Mouse (Mus musculus) midbrain, embryonic 14.5 days (tissue): ENCODE data around the gene Mnd1. TPM values are rescaled to one million over a fixed set of nuclear protein-coding genes. Genes with fewer than 3 reads are reported as not detected.

Experiments
- ATAC-seq: fragments of 200-750 bp; cut with Nextera tagmentation; 2 replicates; pipeline ENCODE4 v1.8.0; 2017; ENCODE audit warnings: moderate number of reproducible peaks, moderate library complexity; ENCODE audit not compliant: low FRiP score, low TSS enrichment
- DNase-seq: peaks from one replicate; pipeline ENCODE4 v3.0.0-alpha.2; 2015
- H3K27ac ChIP-seq: fragments of 300-500 bp; sonication (generic); replicated peaks from 2 replicates; pipeline ENCODE4 v1.5.1; 2014; ENCODE audit warnings: mild to moderate bottlenecking, low read depth, low read length, moderate library complexity
- H3K27me3 ChIP-seq: fragments of 300-500 bp; sonication (generic); 2 replicates; pipeline ENCODE4 v1.6.1; 2014; ENCODE audit warnings: low read length, control low read depth, mixed read lengths; ENCODE audit not compliant: control insufficient read depth, insufficient read depth
- H3K36me3 ChIP-seq: fragments of 300-500 bp; sonication (generic); 2 replicates; pipeline ENCODE4 v1.6.1; 2014; ENCODE audit warnings: low read length, control low read depth; ENCODE audit not compliant: control insufficient read depth, insufficient read depth
- H3K4me1 ChIP-seq: fragments of 300-500 bp; sonication (generic); 2 replicates; pipeline ENCODE4 v1.6.1; 2014; ENCODE audit warnings: mild to moderate bottlenecking, antibody characterized with exemption, low read length, control low read depth; ENCODE audit not compliant: control insufficient read depth, insufficient read depth
- H3K4me2 ChIP-seq: fragments of 300-500 bp; sonication (generic); 2 replicates; pipeline ENCODE4 v1.6.1; 2014; ENCODE audit warnings: mild to moderate bottlenecking, low read length, moderate library complexity
- H3K4me3 ChIP-seq: fragments of 300-500 bp; sonication (generic); replicated peaks from 2 replicates; pipeline ENCODE4 v1.5.1; 2014; ENCODE audit warnings: low read depth, low read length
- H3K9ac ChIP-seq: fragments of 300-500 bp; sonication (generic); replicated peaks from 2 replicates; pipeline ENCODE4 v1.6.1; 2014; ENCODE audit warnings: mild to moderate bottlenecking, low read length, moderate library complexity
- H3K9me3 ChIP-seq: fragments of 300-500 bp; sonication (generic); 2 replicates; pipeline ENCODE4 v1.6.1; 2016; ENCODE audit warnings: low read length, control low read depth, mixed read lengths; ENCODE audit not compliant: control insufficient read depth
- WGBS: fragments of 180-500 bp; shearing (Covaris S2); extraction: QIAGEN DNeasy Blood & Tissue Kit; methylation state at CpG from one replicate; pipeline ENCODE4 v1.1.7; 2014; 5-methylcytosine and 5-hydroxymethylcytosine counted together
- polyA plus RNA-seq: library from polyadenylated mRNA; unstranded; fragments of >200 nt; fragmentation: Nextera tagmentation; extraction: Ambion mirVana; gene quantifications from 2 replicates; pipeline ENCODE4 v1.2.1, GENCODE M21; 2014

The Mnd1 gene
- polyA plus RNA-seq, 1 experiment from 2014 or later: 1.2 TPM

GRCm38 (mm10) chr3:84149831-84150230 is 5.8 kb downstream of the Mnd1 start:
- no peak overlapping the region for H3K4me3 ChIP-seq
- WGBS: 96% methylated on average over 3 of the region's 3 CpGs

GRCm38 (mm10) chr3:84140947-84141346 is 14.6 kb downstream of the Mnd1 start:
- no peaks in the 10 kb centered on the region for H3K36me3 ChIP-seq
- no peak overlapping the region for H3K4me3 ChIP-seq
- no peak for ATAC-seq
- no peaks in the 10 kb centered on the region for H3K27me3 ChIP-seq
- H3K9ac ChIP-seq: no peak overlapping the region
- H3K4me2 ChIP-seq: no peak overlapping the region
- H3K9me3 ChIP-seq: no peaks in the 10 kb centered on the region
- no peak overlapping the region for H3K27ac ChIP-seq
- 90% methylated on average over 7 of the region's 7 CpGs for WGBS
- no peak for DNase-seq
- no peaks in the 10 kb centered on the region for H3K4me1 ChIP-seq

More at GRCm38 (mm10) chr3:84149831-84150230, 5.8 kb downstream of the Mnd1 start:
- Histone ChIP-seq H3K9me3 (no peaks in the 10 kb centered on the region), H3K27me3 (no peaks in the 10 kb centered on the region), H3K27ac (no peak overlapping the region), H3K36me3 (no peaks in the 10 kb centered on the region), H3K4me2 (no peak overlapping the region), H3K4me1 (no peaks in the 10 kb centered on the region), H3K9ac (no peak overlapping the region)
- no peak for ATAC-seq
- no peak for DNase-seq

- Histone ChIP-seq H3K9ac (no peak overlapping the region), H3K27ac (no peak overlapping the region), H3K4me3 (no peak overlapping the region), H3K27me3 (no peaks in the 10 kb centered on the region), H3K4me2 (no peak overlapping the region), H3K9me3 (no peaks in the 10 kb centered on the region), H3K4me1 (no peaks in the 10 kb centered on the region), H3K36me3 (no peaks in the 10 kb centered on the region)
- DNase-seq (no peak), ATAC-seq (no peak)
- 93% methylated on average over 7 of the region's 7 CpGs for WGBS
Measured at GRCm38 (mm10) chr3:84136509-84136908, 19.1 kb downstream of the Mnd1 start.

- no peak overlapping the region for H3K9ac ChIP-seq
- 76% methylated on average over 6 of the region's 6 CpGs for WGBS
- H3K9me3 ChIP-seq: no peaks in the 10 kb centered on the region
- H3K27me3 ChIP-seq: no peaks in the 10 kb centered on the region
- DNase-seq (no peak), ATAC-seq (no peak)
- H3K27ac ChIP-seq: no peak overlapping the region
- no peak overlapping the region for H3K4me3 ChIP-seq
- H3K36me3 ChIP-seq: no peaks in the 10 kb centered on the region
- H3K4me1 ChIP-seq: no peaks in the 10 kb centered on the region
- no peak overlapping the region for H3K4me2 ChIP-seq
Measured at GRCm38 (mm10) chr3:84135933-84136332, 19.7 kb downstream of the Mnd1 start.

GRCm38 (mm10) chr3:84135387-84135786 is 20.2 kb downstream of the Mnd1 start:
- Histone ChIP-seq H3K9me3 (no peaks in the 10 kb centered on the region), H3K4me3 (no peak overlapping the region), H3K27ac (no peak overlapping the region), H3K9ac (no peak overlapping the region), H3K27me3 (no peaks in the 10 kb centered on the region), H3K4me2 (no peak overlapping the region), H3K4me1 (no peaks in the 10 kb centered on the region), H3K36me3 (no peaks in the 10 kb centered on the region)
- DNase-seq (no peak), ATAC-seq (no peak)
- WGBS: 31% methylated on average over 9 of the region's 9 CpGs

- DNase-seq: no peak
- H3K9me3 ChIP-seq: no peaks in the 10 kb centered on the region
- no peaks in the 10 kb centered on the region for H3K27me3 ChIP-seq
- H3K4me2 ChIP-seq: no peak overlapping the region
- no peak overlapping the region for H3K27ac ChIP-seq
- H3K36me3 ChIP-seq: no peaks in the 10 kb centered on the region
- H3K4me3 ChIP-seq: no peak overlapping the region
- WGBS: 93% methylated on average over 3 of the region's 3 CpGs
- no peak for ATAC-seq
- H3K9ac ChIP-seq: no peak overlapping the region
- H3K4me1 ChIP-seq: no peaks in the 10 kb centered on the region
Measured at GRCm38 (mm10) chr3:84131369-84131768, 24.2 kb downstream of the Mnd1 start.

- Histone ChIP-seq H3K27ac (no peak overlapping the region), H3K27me3 (no peaks in the 10 kb centered on the region), H3K9ac (no peak overlapping the region), H3K4me2 (no peak overlapping the region), H3K4me1 (no peaks in the 10 kb centered on the region), H3K9me3 (no peaks in the 10 kb centered on the region), H3K36me3 (no peaks in the 10 kb centered on the region), H3K4me3 (no peak overlapping the region)
- ATAC-seq: no peak
- DNase-seq: no peak
- 77% methylated on average over 5 of the region's 5 CpGs for WGBS
Measured at GRCm38 (mm10) chr3:84130776-84131175, 24.8 kb downstream of the Mnd1 start.

GRCm38 (mm10) chr3:84128871-84129870 is 26.4 kb downstream of the Mnd1 start:
- DNase-seq: no peak
- H3K4me3 ChIP-seq: no peak overlapping the region
- no peak overlapping the region for H3K9ac ChIP-seq
- no peaks in the 10 kb centered on the region for H3K9me3 ChIP-seq
- no peak overlapping the region for H3K27ac ChIP-seq
- no peaks in the 10 kb centered on the region for H3K4me1 ChIP-seq
- no peak overlapping the region for H3K4me2 ChIP-seq
- H3K27me3 ChIP-seq: no peaks in the 10 kb centered on the region
- no peak for ATAC-seq
- H3K36me3 ChIP-seq: no peaks in the 10 kb centered on the region
- WGBS: 82% methylated on average over 11 of the region's 11 CpGs

- DNase-seq (no peak), ATAC-seq (no peak)
- WGBS: 87% methylated on average over 2 of the region's 2 CpGs
Measured at GRCm38 (mm10) chr3:84127431-84127830, 28.2 kb downstream of the Mnd1 start.

More at GRCm38 (mm10) chr3:84127431-84127830, 28.2 kb downstream of the Mnd1 start:
- Histone ChIP-seq H3K4me1 (no peaks in the 10 kb centered on the region), H3K36me3 (no peaks in the 10 kb centered on the region), H3K9ac (no peak overlapping the region), H3K27ac (no peak overlapping the region), H3K27me3 (no peaks in the 10 kb centered on the region), H3K9me3 (no peaks in the 10 kb centered on the region), H3K4me3 (no peak overlapping the region), H3K4me2 (no peak overlapping the region)
